Mouse (Mus musculus) gastrocnemius, adult 2 months (tissue): Measurements from ENCODE around the gene Cyp4x1. TPM values are rescaled to one million over a fixed set of nuclear protein-coding genes. Genes with fewer than 3 reads are reported as not detected.
A peak's percentile ranks its signal among the peaks of the same experiment; 100 is the strongest.

Experiments used
- DNase-seq: peaks from one replicate; pipeline ENCODE4 v3.0.0; 2022
- H3K27ac ChIP-seq: fragments of 200-600 bp; 2 replicates; pipeline ENCODE4 v1.8.1; 2022; ENCODE audit warnings: mild to moderate bottlenecking
- H3K4me3 ChIP-seq: fragments of 200-600 bp; 2 replicates; pipeline ENCODE4 v1.8.1; 2022; ENCODE audit warnings: mild to moderate bottlenecking, moderate library complexity
- CTCF ChIP-seq: fragments of 200-600 bp; IDR thresholded peaks from 2 replicates; pipeline ENCODE4 v1.8.1; 2022; ENCODE audit warnings: antibody characterized with exemption, mild to moderate bottlenecking, moderate library complexity
- intact Hi-C: fragments of 180-260 bp; cut with DNase I; formaldehyde crosslinking; loops from one replicate; pipeline ENCODE4 v1.15.1; 2025
- total RNA-seq, 2 experiments: library from RNA; stranded (reverse); gene quantifications; 2 replicates each; pipeline ENCODE4 v1.2.3; 2021

The Cyp4x1 gene
- total RNA-seq, 2 experiments from 2014 or later: not detected

DNA sequence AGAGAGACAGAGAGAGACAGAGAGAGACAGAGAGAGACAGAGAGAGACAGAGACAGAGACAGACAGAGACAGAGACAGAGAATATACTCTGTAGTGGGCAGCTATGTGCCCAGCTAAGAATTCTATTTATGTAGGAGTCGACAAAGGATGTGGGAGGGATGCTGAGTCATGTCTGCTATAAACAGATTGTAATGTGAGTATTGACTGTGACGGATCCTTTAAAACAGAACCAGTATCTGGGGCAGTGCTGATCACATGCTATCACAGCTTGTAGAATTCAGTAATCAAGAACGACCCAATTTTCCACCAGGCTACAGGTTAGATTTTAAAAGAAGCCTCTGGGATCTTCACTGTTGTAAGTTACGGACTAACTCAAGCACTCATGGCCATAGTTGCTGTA, 30.6 kb downstream of the Cyp4x1 start:
- Histone ChIP-seq H3K27ac (no peak overlapping the region), H3K4me3 (no peak overlapping the region)
- intact Hi-C loops: no loop called here
- no peak for DNase-seq
- TF ChIP-seq CTCF: no peak

- intact Hi-C loops: no loop called here
- TF ChIP-seq CTCF: peak; percentile 93
- Histone ChIP-seq H3K27ac (no peak overlapping the region), H3K4me3 (no peak overlapping the region)
- peak; percentile 48 for DNase-seq
These were observed 32.4 kb downstream of the Cyp4x1 start for GRCm38 (mm10) chr4:115101682-115102081.

- DNase-seq: no peak
- 0 out of 2 replicates have a peak overlapping the region, but pooled peaks have one; percentile 4 for H3K4me3 ChIP-seq
- no peak overlapping the region for H3K27ac ChIP-seq
- intact Hi-C loops: no loop called here
- peak; percentile 57 for TF ChIP-seq CTCF
These were observed 37.0 kb downstream of the Cyp4x1 start for GRCm38 (mm10) chr4:115097146-115097496.

DNA sequence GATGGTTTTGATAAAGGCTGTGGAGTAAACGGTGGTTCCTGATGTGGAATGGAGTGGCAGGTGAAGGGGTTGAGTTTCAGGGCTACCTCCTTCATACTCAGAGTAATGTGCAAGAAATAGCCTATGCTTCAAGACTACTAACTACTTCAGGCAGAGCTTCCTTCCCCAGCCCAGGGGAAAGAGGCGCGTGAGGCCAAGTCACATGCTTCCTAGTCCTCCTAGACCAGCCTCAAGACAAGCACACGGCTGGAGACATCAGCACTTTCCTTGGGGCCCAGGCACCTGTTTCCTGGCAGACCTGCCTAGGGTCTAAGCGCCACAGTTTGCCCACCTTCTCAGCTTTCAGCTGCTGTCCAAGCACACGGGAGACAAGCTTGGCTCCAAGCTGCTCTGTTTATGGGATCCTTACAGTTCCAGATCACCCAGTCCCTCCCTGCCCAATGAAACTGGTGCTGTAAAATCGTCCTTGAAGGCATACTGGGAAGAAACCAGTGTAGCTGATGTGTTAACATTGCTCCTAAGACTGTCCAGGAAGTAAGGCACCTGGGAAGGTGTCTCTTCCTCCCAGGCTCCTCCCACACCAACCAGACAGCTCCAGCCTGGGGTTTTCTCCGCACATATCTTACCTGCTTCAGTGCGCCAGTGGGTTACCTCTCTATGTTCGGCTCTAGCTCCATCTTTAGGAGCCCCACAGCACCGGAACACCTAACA, 37.5 kb downstream of the Cyp4x1 start:
- TF ChIP-seq CTCF: no peak
- intact Hi-C loops: no loop called here
- no peak overlapping the region; the same call in 1 of the 2 replicates for H3K27ac ChIP-seq

GRCm38 (mm10) chr4:115095671-115096434, 38.2 kb downstream of the Cyp4x1 start:
- TF ChIP-seq CTCF: no peak
- DNase-seq: peak; percentile 31
- peak overlapping the region; percentile 74 for H3K4me3 ChIP-seq
- no peak overlapping the region; the same call in 1 of the 2 replicates for H3K27ac ChIP-seq
- intact Hi-C loops: no loop called here

More for the DNA sequence above, 37.5 kb downstream of the Cyp4x1 start:
- no peak for DNase-seq
- peak overlapping the region; percentile 74 for H3K4me3 ChIP-seq

- Histone ChIP-seq H3K4me3 (no peak overlapping the region), H3K27ac (no peak overlapping the region)
- no peak for DNase-seq
- intact Hi-C loops: no loop called here
- TF ChIP-seq CTCF: no peak
These were observed 40.0 kb downstream of the Cyp4x1 start for GRCm38 (mm10) chr4:115094056-115094455.

- no peak for DNase-seq
- H3K4me3 ChIP-seq: no peak overlapping the region
- intact Hi-C loops: no loop called here
- H3K27ac ChIP-seq: no peak overlapping the region
- TF ChIP-seq CTCF: no peak
These were observed 40.7 kb downstream of the Cyp4x1 start for GRCm38 (mm10) chr4:115093331-115093864.

- intact Hi-C loops: no loop called here
- no peak for TF ChIP-seq CTCF
- DNase-seq: no peak
- Histone ChIP-seq H3K27ac (no peak overlapping the region), H3K4me3 (no peak overlapping the region)
These were observed 42.3 kb downstream of the Cyp4x1 start for GRCm38 (mm10) chr4:115091806-115092205.

DNA sequence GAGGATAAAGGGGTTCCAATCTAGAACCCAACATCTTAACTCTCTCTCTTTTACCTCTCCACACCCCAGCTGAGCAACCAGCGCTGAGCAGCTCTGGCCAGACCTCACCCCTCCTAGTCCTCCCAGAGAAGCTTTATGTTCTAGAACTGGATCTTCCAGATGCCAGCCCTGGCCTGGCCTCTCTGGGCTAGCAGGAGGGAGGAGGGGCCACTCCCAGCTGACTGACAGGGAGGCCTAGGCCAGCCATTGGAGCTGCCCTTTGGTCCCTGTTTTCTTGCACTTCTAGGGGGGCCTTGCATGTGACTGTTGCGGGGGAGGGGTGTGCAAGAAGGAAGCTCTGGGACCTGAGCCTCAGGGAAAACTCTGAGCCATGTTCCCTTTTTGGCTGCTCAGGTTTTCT, 43.5 kb downstream of the Cyp4x1 start:
- intact Hi-C loops: no loop called here
- H3K4me3 ChIP-seq: no peak overlapping the region
- H3K27ac ChIP-seq: no peak overlapping the region
- DNase-seq: no peak
- no peak for TF ChIP-seq CTCF

GRCm38 (mm10) chr4:115088611-115089338, 45.3 kb downstream of the Cyp4x1 start, which contains the start of gene Pdzk1ip1:
Gene Pdzk1ip1, plus strand, starts transcription at chr4:115088708.
- intact Hi-C loops: loop anchor here (5.0 kb wide), 1 partner anchor 91 kb away; no protein-coding TSS in a partner anchor
- Histone ChIP-seq H3K4me3 (no peak within 1 kb of the TSS), H3K27ac (no peak within 1 kb of the TSS)
- DNase-seq: no peak
- TF ChIP-seq CTCF: no peak

DNA sequence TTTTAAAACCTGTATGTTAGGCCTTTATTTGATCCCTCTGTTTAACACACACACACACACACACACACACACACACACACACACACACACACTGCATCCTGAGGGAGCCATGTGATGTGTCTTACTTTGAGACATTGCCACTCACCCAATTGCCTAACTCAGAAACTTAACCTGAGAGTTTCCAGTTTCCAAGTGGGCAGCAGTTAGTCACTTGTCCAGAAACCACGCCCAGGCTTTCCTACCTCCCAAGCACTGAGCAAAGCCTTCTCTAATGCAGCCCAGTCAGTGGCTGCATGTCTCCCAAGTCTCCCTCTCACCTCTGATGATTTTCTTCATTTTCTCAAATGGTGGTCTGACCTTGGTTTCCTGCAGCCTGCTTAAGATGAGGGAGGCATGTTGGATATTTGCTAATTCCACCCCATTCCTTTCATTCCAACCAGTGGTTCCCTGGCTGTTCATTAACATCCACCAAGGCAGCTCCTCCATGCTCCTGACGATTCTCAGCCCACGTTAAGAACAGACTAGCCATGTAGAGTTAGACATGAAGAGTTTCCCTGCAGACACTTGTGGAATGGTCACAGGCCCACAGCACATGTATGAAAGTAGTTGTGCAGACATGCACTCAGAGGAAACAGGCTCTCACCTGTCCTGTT, 47.2 kb downstream of the Cyp4x1 start:
- intact Hi-C loops: loop anchor here (2.0 to 5.0 kb wide), 2 partner anchors 48 to 90 kb away; no protein-coding TSS in a partner anchor
- Histone ChIP-seq H3K4me3 (no peak overlapping the region), H3K27ac (no peak overlapping the region)
- no peak for TF ChIP-seq CTCF
- DNase-seq: no peak

- H3K4me3 ChIP-seq: no peak overlapping the region
- TF ChIP-seq CTCF: no peak
- no peak for DNase-seq
- no peak overlapping the region for H3K27ac ChIP-seq
- intact Hi-C loops: loop anchor here (2.0 to 5.0 kb wide), 2 partner anchors 47 to 89 kb away; no protein-coding TSS in a partner anchor
These were observed 47.8 kb downstream of the Cyp4x1 start for GRCm38 (mm10) chr4:115086257-115086656.
